Mouse (Mus musculus) limb, embryonic 10.5 days (tissue): ENCODE results near the gene Kmt2e. TPM values are rescaled to one million over a fixed set of nuclear protein-coding genes. Genes with fewer than 3 reads are reported as not detected.
"Not testable (repeated sequence)": the region's sequence is repeated elsewhere in the genome, so short reads cannot be mapped to it uniquely, and the experiment has no call there.

Source experiments
- DNase-seq: peaks from one replicate; pipeline ENCODE4 v3.0.0-alpha.2; 2017; ENCODE audit warnings: low spot score
- H3K27ac ChIP-seq: fragments of 300-500 bp; sonication (generic); 2 replicates; pipeline ENCODE4 v1.5.1; 2016; ENCODE audit warnings: mild to moderate bottlenecking
- H3K27me3 ChIP-seq: fragments of 300-500 bp; sonication (generic); 2 replicates; pipeline ENCODE4 v1.6.1; 2016; ENCODE audit warnings: low read depth, mild to moderate bottlenecking; ENCODE audit not compliant: poor library complexity, severe bottlenecking
- H3K36me3 ChIP-seq: fragments of 300-500 bp; sonication (generic); 2 replicates; pipeline ENCODE4 v1.6.1; 2016; ENCODE audit warnings: mild to moderate bottlenecking, moderate library complexity
- H3K4me1 ChIP-seq: fragments of 300-500 bp; sonication (generic); 2 replicates; pipeline ENCODE4 v1.6.1; 2016
- H3K4me3 ChIP-seq: fragments of 300-500 bp; sonication (generic); 2 replicates; pipeline ENCODE4 v1.5.1; 2016; ENCODE audit warnings: mild to moderate bottlenecking, moderate library complexity
- H3K9me3 ChIP-seq: fragments of 300-500 bp; sonication (generic); replicated peaks from 2 replicates; pipeline ENCODE4 v1.6.1; 2016; ENCODE audit warnings: mild to moderate bottlenecking
- WGBS: fragments of 180-500 bp; shearing (Covaris S2); methylation state at CpG from one replicate; pipeline ENCODE4 v1.1.7; 2016; 5-methylcytosine and 5-hydroxymethylcytosine counted together
- polyA plus RNA-seq: library from polyadenylated mRNA; unstranded; fragments of >200 nt; fragmentation: Nextera tagmentation; extraction: Ambion mirVana; gene quantifications from 2 replicates; pipeline ENCODE4 v1.2.1, GENCODE M21; 2016

Kmt2e gene
- polyA plus RNA-seq, 1 experiment from 2014 or later = 95.4 TPM

GRCm38 (mm10) chr5:23521645-23522044, 87.4 kb downstream of the Kmt2e start:
- H3K36me3 ChIP-seq = peaks cover 63% of the 10 kb centered on the region
- no peak overlapping the region for H3K27ac ChIP-seq
- no peaks in the 10 kb centered on the region for H3K27me3 ChIP-seq
- DNase-seq = no peak
- H3K4me1 ChIP-seq = no peaks in the 10 kb centered on the region
- no peak overlapping the region for H3K4me3 ChIP-seq
- 52% methylated on average over 1 of the region's 1 CpGs for WGBS
- no peaks in the 10 kb centered on the region for H3K9me3 ChIP-seq

- peaks cover 52% of the 10 kb centered on the region for H3K36me3 ChIP-seq
- WGBS = 92% methylated on average over 3 of the region's 3 CpGs
- DNase-seq = no peak
These were observed 89.7 kb downstream of the Kmt2e start for GRCm38 (mm10) chr5:23523936-23524335.

GRCm38 (mm10) chr5:23524621-23525020, 90.4 kb downstream of the Kmt2e start:
- peaks cover 52% of the 10 kb centered on the region for H3K36me3 ChIP-seq
- WGBS = 89% methylated on average over 3 of the region's 3 CpGs

More at GRCm38 (mm10) chr5:23523936-23524335, 89.7 kb downstream of the Kmt2e start:
- Histone ChIP-seq H3K9me3 (no peaks in the 10 kb centered on the region), H3K27ac (no peak overlapping the region), H3K4me3 (no peak overlapping the region), H3K4me1 (no peaks in the 10 kb centered on the region), H3K27me3 (no peaks in the 10 kb centered on the region)

GRCm38 (mm10) chr5:23531100-23531499, 96.9 kb downstream of the Kmt2e start:
- Histone ChIP-seq H3K27me3 (no peaks in the 10 kb centered on the region), H3K9me3 (no peaks in the 10 kb centered on the region), H3K36me3 (peaks cover 17% of the 10 kb centered on the region; the same call in 1 of the 2 replicates), H3K4me3 (no peak overlapping the region), H3K4me1 (no peaks in the 10 kb centered on the region), H3K27ac (no peak overlapping the region)
- 96% methylated on average over 6 of the region's 6 CpGs for WGBS
- no peak for DNase-seq

More at GRCm38 (mm10) chr5:23524621-23525020, 90.4 kb downstream of the Kmt2e start:
- no peaks in the 10 kb centered on the region for H3K9me3 ChIP-seq
- H3K4me1 ChIP-seq = no peaks in the 10 kb centered on the region
- H3K27me3 ChIP-seq = no peaks in the 10 kb centered on the region
- no peak overlapping the region for H3K27ac ChIP-seq
- no peak for DNase-seq
- H3K4me3 ChIP-seq = no peak overlapping the region

- no peaks in the 10 kb centered on the region for H3K9me3 ChIP-seq
These were observed 97.4 kb downstream of the Kmt2e start for GRCm38 (mm10) chr5:23531541-23532096.

DNA sequence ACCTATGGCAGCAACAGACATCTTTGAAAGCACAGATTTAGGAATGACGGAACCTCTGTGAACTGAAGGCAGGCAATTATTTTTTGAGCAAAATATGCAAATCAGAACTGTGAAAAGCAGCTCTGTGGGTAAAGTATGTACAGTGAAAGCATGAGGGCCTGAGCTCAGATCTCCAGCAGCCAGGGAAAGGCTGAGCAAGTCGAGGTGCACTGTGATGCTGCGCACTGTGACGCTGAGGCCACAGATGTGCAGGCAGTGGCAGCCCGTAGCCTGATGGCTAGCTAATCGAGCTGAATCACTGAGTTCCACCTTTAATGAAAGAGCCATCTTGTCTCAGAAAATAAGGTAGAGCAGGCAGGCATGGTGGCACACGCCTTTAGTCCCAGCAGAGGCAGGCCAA, 101.5 kb downstream of the Kmt2e start:
- no peak overlapping the region for H3K27ac ChIP-seq
- H3K36me3 ChIP-seq = peaks cover 47% of the 10 kb centered on the region
- H3K27me3 ChIP-seq = no peaks in the 10 kb centered on the region
- WGBS = 94% methylated on average over 7 of the region's 7 CpGs
- H3K4me3 ChIP-seq = no peak overlapping the region
- DNase-seq = no peak
- H3K4me1 ChIP-seq = no peaks in the 10 kb centered on the region
- H3K9me3 ChIP-seq = no peaks in the 10 kb centered on the region

More at GRCm38 (mm10) chr5:23531541-23532096, 97.4 kb downstream of the Kmt2e start:
- H3K4me3 ChIP-seq = no peak overlapping the region
- no peaks in the 10 kb centered on the region for H3K4me1 ChIP-seq
- H3K27ac ChIP-seq = no peak overlapping the region
- DNase-seq = no peak
- H3K36me3 ChIP-seq = peaks cover 15% of the 10 kb centered on the region; the same call in 1 of the 2 replicates
- no peaks in the 10 kb centered on the region for H3K27me3 ChIP-seq
- WGBS = 89% methylated on average over 7 of the region's 7 CpGs

DNA sequence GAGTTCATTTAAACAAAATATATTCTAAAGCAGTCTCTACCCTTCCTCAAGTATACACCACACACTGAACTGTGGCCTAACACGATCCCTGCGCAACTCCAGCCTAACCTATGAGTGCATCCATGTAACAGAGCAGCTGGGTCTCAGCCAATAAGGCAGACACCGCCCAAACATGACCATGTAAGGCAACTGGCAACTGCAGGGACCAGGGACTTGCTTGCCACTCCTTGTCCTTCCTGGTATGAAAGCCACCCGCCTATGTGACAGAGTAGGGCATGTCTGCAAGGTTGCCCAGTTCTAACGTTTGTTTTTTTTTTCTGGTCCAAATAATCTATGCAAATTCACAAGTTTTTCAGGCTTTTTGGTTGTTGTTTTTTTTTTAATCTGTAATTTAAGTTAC, 117.4 kb downstream of the Kmt2e start:
- Histone ChIP-seq H3K4me3 (no peak overlapping the region), H3K27me3 (no peaks in the 10 kb centered on the region), H3K27ac (no peak overlapping the region), H3K4me1 (peaks cover 11% of the 10 kb centered on the region; the same call in 1 of the 2 replicates), H3K9me3 (no peaks in the 10 kb centered on the region), H3K36me3 (peaks cover 3% of the 10 kb centered on the region; the same call in 1 of the 2 replicates)
- no peak for DNase-seq
- WGBS = 88% methylated on average over 5 of the region's 5 CpGs

GRCm38 (mm10) chr5:23553338-23553737, 119.1 kb downstream of the Kmt2e start:
- peaks cover 11% of the 10 kb centered on the region; the same call in 1 of the 2 replicates for H3K4me1 ChIP-seq
- H3K9me3 ChIP-seq, H3K27ac ChIP-seq, H3K27me3 ChIP-seq, H3K4me3 ChIP-seq, H3K36me3 ChIP-seq, DNase-seq: not testable (repeated sequence)
- 85% methylated on average over 3 of the region's 3 CpGs for WGBS
